In genomic region chr4:95389647-95390046, GRCm38 (mm10) we compare ENCODE assay signal across 7 mouse cellular contexts.
DNase-seq lines count a peak whose midpoint lies in the region; ATAC-seq and TF ChIP-seq lines count a peak whose summit lies in the region.

No protein-coding gene starts in this region.

- H3K9me3 ChIP-seq in embryonic facial prominence, embryonic 10.5 days = no peaks in the 10 kb centered on the region
- H3K9me3 ChIP-seq in hindbrain, embryonic 13.5 days = no peaks in the 10 kb centered on the region

- H3K9ac ChIP-seq in hindbrain, embryonic 13.5 days = no peak overlapping the region

- no peak overlapping the region for H3K4me3 ChIP-seq in embryonic facial prominence, embryonic 10.5 days
- H3K4me3 ChIP-seq in hindbrain, embryonic 13.5 days = no peak overlapping the region

- CTCF ChIA-PET in Patski (lab: Charles Lee) = interaction anchor here (0.7 to 1.7 kb wide), 2 partner anchors 28 to 153 kb away, joined by 3 to 4 read pairs; no protein-coding TSS in a partner anchor

- H3K27me3 ChIP-seq in Patski = no peaks in the 10 kb centered on the region
- H3K27me3 ChIP-seq in embryonic facial prominence, embryonic 10.5 days (replicated peaks; ENCODE audit: low read depth, poor library complexity, severe bottlenecking) = no peaks in the 10 kb centered on the region
- H3K27me3 ChIP-seq in hindbrain, embryonic 13.5 days = no peaks in the 10 kb centered on the region

- in situ Hi-C loops in Patski (cut with MboI; ENCODE audit: low pct_unique_long_range_greater_than_20kb) = no loop called here

- H3K36me3 ChIP-seq in embryonic facial prominence, embryonic 10.5 days (replicated peaks) = no peaks in the 10 kb centered on the region
- H3K36me3 ChIP-seq in hindbrain, embryonic 13.5 days = no peaks in the 10 kb centered on the region

- TF ChIP-seq CTCF in Patski (IDR thresholded peaks at IDR 0.05) = peak; percentile 3

- peak; percentile 66 for DNase-seq in Patski (ENCODE audit: low read depth, low spot score)
- peak; percentile 46 for DNase-seq in embryonic facial prominence, embryonic 10.5 days (ENCODE audit: low spot score)
- peak; percentile 51 for DNase-seq in kidney, adult 18-20 months
- peak; percentile 69 for DNase-seq in lung, postnatal 10 days
- DNase-seq in adrenal gland, postnatal 4 days (ENCODE audit: low spot score in 2 of 2) = no peak
- DNase-seq in layer of hippocampus, adult 9-11 months = no peak

- peak overlapping the region; percentile 66 for H3K27ac ChIP-seq in embryonic facial prominence, embryonic 10.5 days (replicated peaks)
- H3K27ac ChIP-seq in hindbrain, embryonic 13.5 days = no peak overlapping the region

- H3K4me2 ChIP-seq in hindbrain, embryonic 13.5 days = no peak overlapping the region

- H3K4me1 ChIP-seq in embryonic facial prominence, embryonic 10.5 days = peaks cover 31% of the 10 kb centered on the region
- no peaks in the 10 kb centered on the region for H3K4me1 ChIP-seq in hindbrain, embryonic 13.5 days (replicated peaks)

- POLR2A ChIA-PET in Patski (lab: Charles Lee) = no interaction called here

- ATAC-seq in Patski = peak; percentile 84
- no peak for ATAC-seq in hindbrain, embryonic 13.5 days (ENCODE audit: low FRiP score)

- 27% methylated on average over 2 of the region's 2 CpGs for WGBS in embryonic facial prominence, embryonic 10.5 days
- WGBS in hindbrain, embryonic 13.5 days = 57% methylated on average over 2 of the region's 2 CpGs

Comparison
In these comparisons a context has a peak if more than half of its experiments do, and no peak if none do; other contexts are left out.
1. DNase-seq: peak in Patski (single experiment), embryonic facial prominence, embryonic 10.5 days (single experiment), kidney, adult 18-20 months (single experiment) and lung, postnatal 10 days (single experiment); none in adrenal gland, postnatal 4 days (0 of 2) and layer of hippocampus, adult 9-11 months (single experiment).